Mouse (Mus musculus): ENCODE measurements around the gene Stab1. TPM values are rescaled to one million over a fixed set of nuclear protein-coding genes. Genes with fewer than 3 reads are reported as not detected.

Stab1 gene
- total RNA-seq, 2 experiments from 2014 or later, result 26.9 to 40.4 TPM

DNA sequence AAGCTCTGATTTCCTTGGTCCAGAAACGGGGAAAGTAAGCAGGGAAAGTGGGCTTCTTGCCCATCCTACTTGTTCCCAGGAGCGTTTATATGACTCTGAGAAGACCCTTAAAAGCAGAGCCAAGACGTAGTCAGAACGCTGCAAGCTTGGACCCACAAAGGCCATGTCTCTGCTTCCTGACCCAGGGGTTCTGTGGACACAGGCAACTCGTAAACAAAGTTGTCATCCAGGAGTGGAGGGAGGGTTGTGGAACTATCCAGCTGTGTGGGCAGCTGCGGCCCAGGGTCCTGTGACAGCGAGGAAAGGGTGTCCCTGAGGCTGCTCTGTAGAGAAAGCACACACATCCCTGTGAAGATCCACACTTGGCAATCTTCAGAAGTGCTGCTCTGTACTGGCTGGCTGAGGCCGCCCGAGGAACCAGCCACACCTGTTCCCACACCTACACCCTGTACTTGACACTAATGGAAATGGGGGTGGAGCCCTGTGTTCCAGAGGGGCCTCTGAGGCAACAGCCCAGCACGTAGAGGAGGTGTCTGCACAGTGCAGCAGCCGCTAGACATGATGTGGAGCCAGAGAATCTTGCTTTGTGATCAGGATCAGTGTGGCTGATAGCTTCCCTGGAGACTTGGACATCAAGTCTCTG is 35.3 kb downstream of the Stab1 start:
- DNase-seq (ENCODE audit: low spot score in 2 of 2), result no peak

DNA sequence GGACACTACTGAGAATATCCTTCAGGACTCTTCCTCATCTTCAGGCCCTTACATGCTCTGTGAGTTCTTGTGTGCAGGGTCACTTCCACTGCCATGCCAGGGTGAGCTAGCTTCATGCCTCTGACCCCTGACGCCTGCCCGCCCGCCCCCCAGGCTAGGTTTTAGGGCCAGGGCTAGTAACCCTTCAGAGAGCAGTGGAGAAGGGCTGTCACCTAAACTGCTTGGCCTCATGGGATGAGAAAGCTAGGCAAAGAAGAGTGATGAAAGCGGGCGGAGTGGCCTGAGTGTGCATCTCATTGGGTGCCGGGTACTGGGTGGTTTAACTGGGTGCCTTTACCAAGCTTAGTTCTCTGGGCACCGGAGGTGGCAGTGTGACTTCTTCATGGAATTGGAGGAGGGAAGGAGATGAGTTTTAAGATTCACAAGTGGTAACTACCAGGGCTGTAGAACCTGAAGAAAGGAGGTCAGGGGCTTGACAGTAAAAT is 35.9 kb downstream of the Stab1 start:
- no peak for DNase-seq (ENCODE audit: low spot score in 2 of 2)

DNA sequence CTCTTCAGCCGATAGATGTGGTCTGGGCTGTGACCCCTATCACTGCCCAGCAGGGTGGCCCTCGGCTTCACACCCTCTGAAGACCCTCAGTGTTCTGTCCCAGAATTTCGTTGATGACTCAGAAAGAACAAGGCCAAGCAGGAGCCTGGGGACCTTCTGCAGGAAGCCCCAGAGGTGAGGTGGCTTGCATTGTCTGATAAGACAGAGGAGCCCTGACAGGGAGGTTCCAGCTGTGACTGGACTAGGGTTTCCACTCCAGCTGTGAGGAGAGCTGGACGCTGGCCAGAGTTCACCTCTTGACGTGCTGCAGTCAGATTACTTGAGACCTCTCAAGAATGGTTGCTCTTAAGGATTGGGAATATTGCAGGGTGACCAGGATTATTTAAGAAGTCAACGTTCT is 36.4 kb downstream of the Stab1 start:
- DNase-seq (ENCODE audit: low spot score in 2 of 2), result no peak

DNA sequence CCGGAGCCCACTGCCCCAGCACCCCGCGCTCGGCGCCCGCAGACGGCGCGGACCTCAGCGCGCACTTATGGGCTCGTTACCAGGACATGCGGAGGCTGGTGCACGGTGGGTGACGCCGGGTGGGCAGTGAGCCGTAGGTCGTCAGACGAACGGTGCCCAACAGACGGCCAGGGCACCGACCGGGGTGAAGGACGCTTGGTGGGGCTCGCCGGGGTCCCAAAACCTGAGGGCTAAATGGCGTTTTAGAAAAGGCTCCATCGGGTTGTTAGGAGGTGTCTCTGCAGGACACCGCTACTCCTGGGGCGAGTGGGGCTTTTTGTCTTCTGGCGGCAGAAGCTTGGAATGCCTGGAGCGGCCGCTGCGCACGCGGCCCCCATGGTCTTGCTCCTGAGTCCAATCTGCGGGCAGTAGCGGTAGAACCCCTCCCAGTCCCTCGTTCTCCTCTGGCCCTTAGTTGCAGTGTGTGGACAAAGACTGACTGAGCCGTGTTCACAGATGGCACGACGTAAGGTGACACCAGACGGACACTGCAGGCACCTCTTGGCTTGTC is 37.1 kb downstream of the Stab1 start:
- no peak for DNase-seq (ENCODE audit: low spot score in 2 of 2)

DNA sequence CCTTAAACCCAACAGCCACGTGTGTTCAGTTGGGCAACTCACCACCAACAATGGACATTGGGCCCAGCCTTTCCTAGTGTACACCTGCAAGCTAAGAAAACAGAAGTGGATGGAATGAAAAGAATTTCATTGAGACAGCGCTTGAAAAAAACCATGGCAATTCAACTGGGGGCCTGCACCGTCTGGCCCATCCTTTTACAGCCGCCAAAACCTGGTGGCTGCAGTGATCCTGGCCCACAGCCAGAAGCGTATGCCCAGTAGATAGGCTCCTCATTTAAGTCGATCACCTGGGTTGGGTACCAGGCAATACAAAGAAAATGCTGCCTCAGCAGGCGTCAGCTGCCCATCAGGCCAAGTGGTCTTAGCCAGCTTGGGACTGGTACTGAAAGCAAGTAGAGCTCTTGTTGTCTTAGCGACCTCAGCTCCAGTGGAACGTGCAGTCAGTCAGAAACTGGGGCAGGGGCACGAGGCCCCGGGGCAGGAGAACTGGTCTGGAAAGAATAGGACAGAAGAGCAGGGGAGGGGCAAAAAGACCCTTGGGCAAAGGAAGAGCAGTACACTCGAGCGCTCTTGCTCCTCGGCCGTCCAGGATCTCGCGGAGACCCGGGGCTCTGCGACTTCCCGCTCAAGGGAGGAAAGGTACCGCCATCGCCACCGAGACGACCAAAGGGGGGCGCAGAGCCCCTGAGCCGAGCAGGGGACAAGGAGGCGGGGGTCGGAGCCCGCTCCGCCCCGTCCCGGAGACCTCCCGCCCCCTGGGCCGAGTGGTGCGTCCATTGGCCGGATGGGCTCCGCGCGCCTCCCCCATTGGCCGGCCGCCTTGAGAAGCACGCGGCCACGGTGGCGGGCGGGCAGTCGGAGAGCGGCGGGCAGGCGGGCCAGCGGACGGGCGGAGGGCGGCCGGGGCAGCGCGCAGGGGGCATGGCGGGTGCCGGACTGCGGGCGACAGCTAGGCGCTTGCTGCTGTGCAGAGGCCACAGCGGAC is 37.9 kb downstream of the Stab1 start, which contains the start of gene Nt5dc2:
TSS of gene Nt5dc2 (plus strand) at position 818 of the 985 bp plus-strand sequence.
- DNase-seq (ENCODE audit: low spot score in 2 of 2), result peak; percentile 78 to 88

DNA sequence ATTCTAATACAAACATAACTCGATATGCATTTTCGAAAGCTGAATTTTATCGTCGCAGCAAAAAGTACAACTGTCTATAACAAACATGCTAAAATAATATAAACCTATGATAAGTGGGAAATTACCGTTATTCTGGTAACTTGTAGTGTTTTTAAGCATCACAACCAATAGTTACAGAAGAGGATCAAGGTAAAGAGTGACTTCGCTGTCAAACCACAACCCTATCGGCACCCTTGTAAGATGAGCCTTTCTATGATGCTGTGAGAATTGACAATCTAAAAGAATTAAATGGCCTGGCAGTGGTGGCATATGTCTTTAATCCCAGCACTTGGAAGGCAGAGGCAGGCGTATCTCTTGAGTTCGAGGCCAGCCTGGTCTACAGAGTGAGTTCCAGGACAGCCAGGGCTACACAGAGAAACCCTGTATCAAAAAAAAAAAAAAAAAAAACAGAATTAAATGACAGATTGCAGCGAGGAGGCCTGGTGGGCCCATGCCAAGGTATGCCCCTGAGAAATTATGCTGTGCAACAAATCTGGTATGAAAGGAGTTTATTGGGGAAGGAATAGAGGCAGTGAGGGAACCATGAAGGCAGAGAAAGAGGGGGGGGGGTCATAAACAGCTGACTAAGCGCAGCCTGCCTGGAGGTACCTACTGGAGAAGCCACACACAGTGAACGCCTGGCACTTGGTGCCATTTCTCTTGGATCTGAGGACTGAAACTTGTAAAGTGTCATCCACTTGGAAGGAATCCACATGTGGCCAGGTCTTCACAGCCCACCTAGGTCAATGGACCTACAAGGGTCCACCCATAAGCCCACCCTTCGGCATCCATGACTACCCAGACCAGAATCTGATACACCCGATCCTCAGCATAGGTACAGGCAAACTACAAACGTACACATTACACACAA is 38.9 kb downstream of the Stab1 start:
- DNase-seq (ENCODE audit: low spot score in 2 of 2), result no peak

DNA sequence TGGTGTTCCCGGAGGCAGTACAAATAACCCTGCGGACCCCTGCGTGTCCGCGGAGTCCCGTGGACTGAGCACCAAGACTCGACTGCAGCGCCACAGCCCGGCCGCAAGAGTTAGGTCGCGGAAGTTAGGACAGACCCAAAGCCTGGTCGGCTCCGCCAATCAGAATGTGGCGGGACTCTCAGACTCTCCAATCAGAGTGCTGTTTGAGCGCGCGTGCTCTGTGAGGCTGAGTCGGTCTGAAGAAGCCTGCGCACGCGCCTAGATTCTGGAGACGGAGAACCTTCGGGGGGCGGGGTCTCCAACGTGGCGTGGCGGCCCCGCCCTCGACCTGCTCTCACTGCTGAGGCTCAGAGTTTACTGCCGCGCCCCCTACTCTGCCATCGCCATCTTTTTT is 39.6 kb downstream of the Stab1 start, which contains the start of gene Smim4:
TSS of gene Smim4 (minus strand) at position 131 of the 394 bp plus-strand sequence.
- DNase-seq (ENCODE audit: low spot score in 2 of 2), result peak; percentile 90 to 95

DNA sequence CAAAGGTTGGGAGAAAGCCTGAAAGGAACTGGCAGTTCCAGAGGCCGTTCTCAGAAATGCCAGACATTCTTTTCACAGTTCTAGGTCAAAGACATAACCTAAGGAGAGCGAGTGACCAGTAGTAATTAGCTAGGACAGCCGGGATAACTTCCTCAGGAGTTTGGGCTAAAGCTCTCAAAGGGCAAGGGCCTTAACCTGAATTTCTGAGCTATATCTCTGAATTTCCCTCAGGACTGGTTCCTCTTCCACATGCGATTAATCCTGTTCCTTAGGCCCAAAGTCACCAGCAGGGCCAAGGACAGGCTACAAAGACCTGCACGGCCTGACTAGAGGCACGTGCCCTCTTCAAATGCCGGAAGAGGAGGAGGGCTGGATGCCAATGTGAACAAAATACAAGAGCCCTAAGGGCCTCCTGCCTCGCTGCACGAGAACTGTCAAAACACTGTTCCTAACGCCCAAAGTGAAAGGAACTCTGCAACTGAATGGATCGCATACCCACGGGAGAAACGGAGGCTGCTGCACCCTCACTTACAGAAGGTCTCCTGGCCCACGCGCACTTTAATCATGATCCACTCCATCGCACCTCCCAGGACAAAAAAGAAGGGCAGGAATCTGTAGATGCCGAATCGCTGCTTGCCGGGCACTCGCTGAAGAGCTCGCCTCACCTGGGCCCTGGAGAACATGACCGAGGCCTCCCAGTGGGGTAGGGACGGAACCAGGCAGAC is 40.2 kb downstream of the Stab1 start:
- DNase-seq (ENCODE audit: low spot score in 2 of 2), result peak in 1 of 2 experiments; percentile 51

DNA sequence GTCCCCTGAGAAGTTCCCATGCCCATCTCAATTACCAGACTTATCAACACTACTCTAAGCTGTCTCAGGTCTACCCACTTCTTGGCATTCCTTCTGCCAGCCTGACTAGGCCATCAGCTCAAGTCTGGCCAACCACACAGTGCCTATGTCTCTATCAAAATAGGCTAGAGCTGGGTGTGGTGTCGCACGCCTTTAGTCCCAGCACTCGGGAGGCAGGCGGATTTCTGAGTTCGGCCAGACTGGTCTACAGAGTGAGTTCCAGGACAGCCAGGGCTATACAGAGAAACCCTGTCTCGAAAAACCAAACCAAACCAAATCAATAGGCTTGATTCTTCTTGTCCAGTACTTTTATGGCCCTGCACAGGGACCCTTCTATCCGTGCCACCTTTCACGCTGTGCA is 41.6 kb downstream of the Stab1 start:
- DNase-seq (ENCODE audit: low spot score in 2 of 2), result no peak

DNA sequence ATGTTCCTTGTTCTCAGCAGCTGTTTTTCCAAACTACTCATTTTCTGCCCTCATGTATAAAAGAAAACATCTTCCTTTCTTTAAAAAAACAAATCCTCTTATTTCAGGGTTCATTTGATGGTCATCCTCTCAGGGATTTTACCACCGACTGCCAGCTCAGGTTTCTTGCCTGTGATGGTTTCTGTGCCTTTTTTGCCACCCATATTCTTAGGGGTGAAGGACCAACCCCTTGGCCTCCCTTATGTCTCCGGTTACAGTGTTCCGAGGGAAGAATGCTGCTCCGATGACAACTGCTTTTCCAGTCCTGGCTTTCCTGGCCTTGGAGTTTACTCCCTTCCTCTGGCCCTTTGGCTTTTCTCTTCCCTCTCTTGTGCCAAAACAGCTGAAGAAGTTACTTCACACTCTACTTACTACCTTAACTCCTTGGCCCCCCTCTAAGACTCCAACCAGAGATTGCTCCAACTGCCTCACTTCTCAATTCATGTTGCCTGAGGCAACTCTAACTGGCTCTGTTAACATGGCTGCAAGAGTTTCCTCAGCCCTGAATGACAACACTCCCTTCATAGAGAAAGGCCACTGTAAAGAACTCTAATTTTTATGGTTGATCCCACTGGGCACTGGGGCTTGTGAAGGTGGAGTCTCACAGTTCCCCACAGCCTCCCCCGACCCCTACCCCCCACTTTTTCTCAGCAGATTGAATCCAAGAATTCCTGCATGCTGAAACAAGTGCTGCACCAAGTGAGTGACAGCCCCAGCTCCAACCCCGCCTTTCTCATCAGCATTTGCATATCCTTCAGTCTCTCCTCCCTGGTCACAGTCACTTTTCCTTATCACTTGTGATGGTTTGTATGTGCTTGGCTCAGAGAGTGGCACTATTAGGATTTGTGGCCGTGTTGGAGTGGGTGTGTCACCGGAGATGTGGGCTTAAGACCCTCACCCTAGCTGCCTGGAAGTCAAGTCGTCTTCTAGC is 43.0 kb downstream of the Stab1 start:
- DNase-seq (ENCODE audit: low spot score in 2 of 2), result no peak

DNA sequence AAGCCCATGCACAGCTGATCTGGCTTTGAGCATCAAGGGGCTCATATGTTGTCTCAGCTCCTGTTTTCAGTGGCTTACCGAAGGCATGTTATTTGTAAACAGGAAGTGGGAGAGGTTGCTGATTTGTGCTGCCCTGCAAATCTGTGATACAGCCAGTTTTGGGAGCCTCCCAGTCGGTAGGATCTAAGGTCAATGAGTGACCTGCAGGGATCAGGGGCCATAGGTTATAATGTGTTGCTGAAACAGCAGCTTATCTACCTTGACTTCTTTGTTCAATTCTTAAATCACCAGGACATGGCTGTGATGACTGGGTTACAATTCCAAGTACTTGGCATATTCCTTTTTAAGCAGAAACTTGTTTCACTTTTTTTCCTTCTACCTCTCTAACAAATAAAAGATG is 52.9 kb downstream of the Stab1 start:
- no peak for DNase-seq (ENCODE audit: low spot score in 2 of 2)

DNA sequence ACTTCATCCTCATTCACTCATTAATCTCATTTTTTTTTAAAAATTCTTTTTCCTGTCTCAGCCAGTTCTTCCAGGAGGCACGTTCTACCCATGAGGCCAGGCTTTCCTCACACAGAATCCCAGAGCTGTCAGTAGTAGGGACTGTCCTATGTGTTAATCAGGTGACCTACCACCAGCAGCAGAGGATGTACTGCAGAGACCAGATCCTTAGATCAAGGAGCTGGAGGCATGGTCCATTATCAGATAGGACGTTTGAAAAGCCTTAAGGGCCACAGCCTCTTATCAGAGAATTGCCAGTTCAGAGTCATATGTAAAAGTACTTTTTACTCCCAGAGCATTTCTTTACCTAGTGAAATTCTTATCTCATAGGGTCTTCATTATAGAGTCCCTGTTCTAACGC is 54.4 kb downstream of the Stab1 start:
- DNase-seq (ENCODE audit: low spot score in 2 of 2), result no peak

DNA sequence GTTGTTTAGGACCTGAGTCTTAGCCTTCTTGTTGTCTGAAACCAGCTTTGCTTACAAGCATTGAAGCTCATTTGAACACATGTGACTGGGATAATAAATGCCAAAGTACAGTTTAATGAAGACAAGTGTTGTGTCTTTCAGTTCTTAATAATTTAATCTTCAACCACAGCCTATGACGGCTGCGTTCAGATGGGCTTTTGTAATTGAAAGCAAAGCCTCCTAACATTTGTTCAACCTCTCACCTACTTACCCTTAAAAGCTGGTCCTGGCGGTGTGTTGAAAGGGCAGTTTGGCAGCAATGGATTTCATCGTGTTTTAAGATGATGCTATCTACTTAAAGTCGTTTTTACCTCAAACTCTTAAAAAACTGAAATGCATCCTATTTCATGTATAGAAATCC is 56.3 kb downstream of the Stab1 start:
- DNase-seq (ENCODE audit: low spot score in 2 of 2), result no peak

DNA sequence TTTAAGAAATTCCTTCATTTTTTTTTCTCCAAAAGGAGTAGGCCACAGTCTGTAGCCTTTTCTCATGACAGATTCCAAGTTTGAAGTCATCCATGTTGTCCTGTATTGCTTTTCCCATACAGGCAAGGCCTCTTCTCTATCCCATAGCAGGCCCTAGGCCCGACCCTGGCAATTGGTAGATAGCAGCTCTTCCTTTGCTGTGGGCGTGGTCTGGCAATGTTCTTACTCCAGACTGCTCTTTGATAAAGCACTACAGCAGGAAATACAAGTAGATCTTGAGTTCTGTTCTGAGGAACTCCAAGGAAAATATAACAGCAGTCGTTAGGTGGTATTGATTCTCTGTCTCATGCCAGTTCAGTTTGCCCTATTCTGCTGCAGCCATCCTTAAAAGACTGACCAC is 57.8 kb downstream of the Stab1 start:
- no peak for DNase-seq (ENCODE audit: low spot score in 2 of 2)

DNA sequence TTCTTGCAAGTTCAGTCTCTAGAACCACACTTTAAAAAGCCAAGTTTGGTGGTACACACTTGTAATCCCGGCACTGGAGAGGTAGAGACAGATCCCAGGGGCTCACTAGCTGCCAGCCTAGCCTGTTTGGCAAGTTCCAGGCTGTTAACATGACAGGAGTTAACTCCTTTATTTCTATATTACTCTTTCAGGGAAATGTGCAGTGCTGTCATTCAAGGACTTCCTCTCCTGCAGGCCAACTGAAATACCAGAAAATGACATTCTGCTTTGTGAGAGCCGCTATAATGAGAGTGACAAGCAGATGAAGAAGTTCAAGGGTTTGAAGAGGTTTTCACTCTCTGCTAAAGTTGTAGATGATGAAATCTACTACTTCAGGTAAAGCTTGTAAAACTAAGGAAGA is 63.3 kb downstream of the Stab1 start:
- DNase-seq (ENCODE audit: low spot score in 2 of 2), result no peak

DNA sequence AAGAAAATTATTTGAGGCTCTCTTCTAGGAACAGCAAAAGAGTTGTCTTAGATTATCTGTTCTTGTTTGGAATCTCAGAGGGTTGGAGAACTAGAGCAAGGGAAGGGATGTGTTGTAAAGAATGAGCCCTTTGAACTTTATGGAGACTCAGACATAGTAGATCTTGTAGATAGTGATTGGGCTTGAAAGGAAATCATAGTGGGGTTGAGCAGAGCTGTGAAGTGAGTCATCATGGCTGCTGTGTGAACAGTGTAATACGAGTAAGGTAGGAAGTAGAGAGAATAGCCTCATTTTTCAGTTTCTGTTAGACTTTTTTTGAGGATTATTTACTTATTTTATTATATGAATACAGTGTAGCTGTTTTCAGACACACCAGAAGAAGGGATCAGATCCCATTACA is 78.5 kb downstream of the Stab1 start:
- DNase-seq (ENCODE audit: low spot score in 2 of 2), result no peak
